In genomic region chr7:58557535-58557934, GRCm38 (mm10) we compare ENCODE assay signal across 21 mouse cellular contexts.
"Had no signal": no experiment of that assay in that cellular context is flagged by ENCODE, and none has a peak within 500 bp of the region (broad histone marks: within the 10 kb centered on the region; RNA-seq: fewer than 3 reads in every experiment).

No protein-coding gene starts in this region.

- DNase-seq: cerebellum, adult 2 months; cerebellum, adult 8-10 months; cerebellum, adult 9-10 months; cerebellum, adult 9-11 months; cerebellum, postnatal 10 days; cerebellum, postnatal 14 days; cerebellum, postnatal 25 days; cerebellum, postnatal 36 days; embryo, embryonic 11 days; forebrain, postnatal 0 days; gastrocnemius, adult 2 months; gastrocnemius, postnatal 10 days; gastrocnemius, postnatal 14 days; gastrocnemius, postnatal 25 days; gastrocnemius, postnatal 36 days; heart, adult 11 months; heart, adult 2 months had no signal

- ATAC-seq: forebrain, embryonic 13.5 days; forebrain, embryonic 14.5 days; forebrain, embryonic 15.5 days; forebrain, embryonic 16.5 days; forebrain, postnatal 0 days had no signal
